9 mouse cellular contexts compared by ENCODE assay signal in genomic region chr14:99044096-99044495, GRCm38 (mm10). TPM values are rescaled to one million over a fixed set of nuclear protein-coding genes. Genes with fewer than 3 reads are reported as not detected.
A peak's percentile ranks its signal among the peaks of the same experiment; 100 is the strongest.
DNase-seq lines count a peak whose midpoint lies in the region; ATAC-seq and TF ChIP-seq lines count a peak whose summit lies in the region.
"Had no signal": no experiment of that assay in that cellular context is flagged by ENCODE, and none has a peak within 500 bp of the region (broad histone marks: within the 10 kb centered on the region; RNA-seq: fewer than 3 reads in every experiment).

No protein-coding gene starts in this region.

- no peak for ATAC-seq in heart, embryonic 11.5 days (replicated peaks; ENCODE audit: insufficient number of reproducible peaks, low FRiP score, low TSS enrichment)

- H3K27me3 ChIP-seq in heart, embryonic 11.5 days (ENCODE audit: control insufficient read depth, insufficient read depth, low read length): no peaks in the 10 kb centered on the region
- no peaks in the 10 kb centered on the region for H3K27me3 ChIP-seq in MEL (ENCODE audit: control insufficient read depth in 1 of 2, insufficient read depth in 2 of 2, low read length in 2 of 2)
- no peaks in the 10 kb centered on the region for H3K27me3 ChIP-seq in hindbrain, embryonic 10.5 days (ENCODE audit: insufficient read depth, poor library complexity, severe bottlenecking)

- 40% methylated on average over 10 of the region's 10 CpGs for WGBS in heart, embryonic 11.5 days (ENCODE audit: insufficient replicate concordance)
- WGBS in hindbrain, embryonic 10.5 days: 28% methylated on average over 10 of the region's 10 CpGs
- WGBS in macrophage (ENCODE audit: missing documents): 8% methylated on average over 7 of the region's 10 CpGs

- no peak for TF ChIP-seq POLR2A in MEL (IDR thresholded peaks at IDR 0.05; ENCODE audit: control insufficient read depth in 1 of 2, insufficient read depth in 1 of 2, low read depth in 1 of 2, low read length in 2 of 2, poor library complexity in 1 of 2)

- H3K9ac ChIP-seq in heart, embryonic 11.5 days (ENCODE audit: low read depth, low read length): no peak overlapping the region
- peak overlapping the region; percentile 83 for H3K9ac ChIP-seq in MEL (ENCODE audit: control insufficient read depth, low read depth, low read length, poor library complexity, severe bottlenecking)

- peaks cover 60% of the 10 kb centered on the region for H3K79me2 ChIP-seq in MEL (ENCODE audit: control insufficient read depth, insufficient read depth, low read length, poor library complexity)
- H3K79me2 ChIP-seq in macrophage (ENCODE audit: inconsistent target): peaks cover 70% of the 10 kb centered on the region

- no peak overlapping the region for H3K27ac ChIP-seq in heart, embryonic 11.5 days (ENCODE audit: low read depth, low read length)
- peak overlapping the region; percentile 34 for H3K27ac ChIP-seq in MEL (ENCODE audit: control insufficient read depth, low read depth, low read length)
- peak overlapping the region; percentile 42 for H3K27ac ChIP-seq in hindbrain, embryonic 10.5 days
- no peak overlapping the region for H3K27ac ChIP-seq in macrophage

- H3K36me3 ChIP-seq in heart, embryonic 11.5 days (ENCODE audit: control insufficient read depth, insufficient read depth, low read length): peaks cover 2% of the 10 kb centered on the region; the same call in 1 of the 2 replicates
- H3K36me3 ChIP-seq in MEL (ENCODE audit: control insufficient read depth in 1 of 2, insufficient read depth in 2 of 2, low read length in 2 of 2) (peaks cover 15 to 33% of the 10 kb centered on the region in 2 experiments), macrophage (ENCODE audit: inconsistent target) (no peaks in the 10 kb centered on the region)
- H3K36me3 ChIP-seq in hindbrain, embryonic 10.5 days: peaks cover 13% of the 10 kb centered on the region

- TF ChIP-seq CTCF in MEL (IDR thresholded peaks at IDR 0.05 in 2 of 3, conservative IDR thresholded peaks at IDR 0.05 in 1 of 3; ENCODE audit: control insufficient read depth in 1 of 3, insufficient read depth in 1 of 3, low read depth in 2 of 3, low read length in 3 of 3, poor library complexity in 1 of 3, severe bottlenecking in 1 of 3): no peak

- no peak for TF ChIP-seq RAD21 in MEL (IDR thresholded peaks at IDR 0.05; ENCODE audit: low read depth, low read length)

- peak overlapping the region; percentile 76 for H3K4me2 ChIP-seq in heart, embryonic 11.5 days

- H3K4me3 ChIP-seq in heart, embryonic 11.5 days (ENCODE audit: low read depth, low read length): no peak overlapping the region
- H3K4me3 ChIP-seq in MEL (ENCODE audit: control insufficient read depth in 1 of 2, insufficient read depth in 1 of 2, low read depth in 2 of 2, low read length in 2 of 2) (peak overlapping the region; percentile 81 to 86), macrophage (ENCODE audit: inconsistent target) (peak overlapping the region; percentile 75; the same call in 1 of the 2 replicates)
- H3K4me3 ChIP-seq in hindbrain, embryonic 10.5 days: peak overlapping the region; percentile 92

- H3K4me1 ChIP-seq in heart, embryonic 11.5 days (ENCODE audit: control insufficient read depth, insufficient read depth, low read length): peaks cover 26% of the 10 kb centered on the region
- peaks cover 13 to 25% of the 10 kb centered on the region in 2 experiments for H3K4me1 ChIP-seq in MEL (ENCODE audit: control insufficient read depth in 1 of 2, insufficient read depth in 2 of 2, low read length in 2 of 2)
- peaks cover 33% of the 10 kb centered on the region for H3K4me1 ChIP-seq in hindbrain, embryonic 10.5 days (replicated peaks)

- DNase-seq in heart, adult 18-20 months: no peak
- peak; percentile 45 for DNase-seq in MEL (ENCODE audit: low read depth, low spot score)
- DNase-seq in hindbrain, embryonic 10.5 days (ENCODE audit: low spot score): no peak
- no peak for DNase-seq in gastrocnemius, adult 8-10 months (ENCODE audit: low spot score in 2 of 2)
- no peak for DNase-seq in adrenal gland, adult 18-20 months (ENCODE audit: low spot score in 2 of 2)
- DNase-seq in adrenal gland, postnatal 4 days (ENCODE audit: low spot score in 2 of 2): no peak

- TF ChIP-seq EP300 in MEL (IDR thresholded peaks at IDR 0.05; ENCODE audit: low read depth in 1 of 2, low read length in 2 of 2): no peak

- no peaks in the 10 kb centered on the region for H3K9me3 ChIP-seq in heart, embryonic 11.5 days (replicated peaks; ENCODE audit: control insufficient read depth, low read length)
- H3K9me3 ChIP-seq in MEL (replicated peaks; ENCODE audit: insufficient read depth, low read length): no peaks in the 10 kb centered on the region
- no peaks in the 10 kb centered on the region for H3K9me3 ChIP-seq in hindbrain, embryonic 10.5 days

RNA-seq across cellular contexts. Expression of gene Mzt1, which starts 1.8 kb away (rescaled TPM):
- polyA plus RNA-seq in heart, embryonic 11.5 days (2014; fragmentation: Nextera tagmentation; extraction: Ambion mirVana): 93.1 and 97.9 TPM in 2 replicates
- 10 to 100 TPM; 41.4 to 46.5 TPM for total RNA-seq in heart, adult 18-20 months (2021)
- total RNA-seq in MEL (2012; rRNA removed): 16.4 and 17.5 TPM in 2 replicates
- polyA plus RNA-seq in MEL (2012; ENCODE audit: insufficient read depth in 1 of 2, insufficient read length in 2 of 2, low read depth in 1 of 2, low replicate concordance in 2 of 2, missing spikeins in 1 of 2) (10 to 100 TPM in 1 of 2 experiments, not detected in 1; 42.3 TPM), macrophage (2018) (23.1 to 32.3 TPM (median 29.1 TPM) in 3 replicates)
- 95.4 and 98.4 TPM in 2 replicates for polyA plus RNA-seq in hindbrain, embryonic 10.5 days (2016; fragmentation: Nextera tagmentation; extraction: Ambion mirVana)
- total RNA-seq in macrophage (2018; cell fraction: chromatin; rRNA removed): 10 to 100 TPM in 21 of 26 experiments, 1 to 10 TPM in 5; 6.4 to 35.1 (median 20.4) TPM
- 10 to 100 TPM; 14.4 to 28.2 (median 22.4) TPM for total RNA-seq in macrophage (2018; cell fraction: cytosol; rRNA removed)
- 10 to 100 TPM in 25 of 26 experiments, 1 to 10 TPM in 1; 8.6 to 53.0 (median 28.7) TPM for total RNA-seq in macrophage (2018; cell fraction: nucleus; rRNA removed)
- 10 to 100 TPM; 38.3 to 48.0 (median 38.5) TPM for total RNA-seq in gastrocnemius, adult 8-10 months (2022)
- total RNA-seq in adrenal gland, adult 18-20 months (2021): 10 to 100 TPM; 26.4 to 34.4 TPM
- 10 to 100 TPM; 45.0 to 46.5 TPM for total RNA-seq in adrenal gland, postnatal 4 days (2021)

RNA-seq across cellular contexts. Expression of gene Bora, which starts 1.9 kb away (rescaled TPM):
- polyA plus RNA-seq in heart, embryonic 11.5 days (2014; fragmentation: Nextera tagmentation; extraction: Ambion mirVana): 51.9 and 52.1 TPM in 2 replicates
- under 1 TPM; 0.57 to 0.64 TPM for total RNA-seq in heart, adult 18-20 months (2021)
- 32.6 and 35.8 TPM in 2 replicates for total RNA-seq in MEL (2012; rRNA removed)
- polyA plus RNA-seq in MEL (2012; ENCODE audit: insufficient read depth in 1 of 2, insufficient read length in 2 of 2, low read depth in 1 of 2, low replicate concordance in 2 of 2, missing spikeins in 1 of 2) (10 to 100 TPM; 44.9 to 71.2 TPM), macrophage (2018) (1.3 to 2.8 TPM (median 2.3 TPM) in 3 replicates)
- polyA plus RNA-seq in hindbrain, embryonic 10.5 days (2016; fragmentation: Nextera tagmentation; extraction: Ambion mirVana): 67.8 and 81.2 TPM in 2 replicates
- total RNA-seq in macrophage (2018; cell fraction: chromatin; rRNA removed): 10 to 100 TPM in 16 of 26 experiments, 1 to 10 TPM in 10; 3.2 to 40.7 (median 11.3) TPM
- total RNA-seq in macrophage (2018; cell fraction: cytosol; rRNA removed): 1 to 10 TPM in 22 of 26 experiments, under 1 TPM in 4; 0.43 to 2.5 (median 1.4) TPM
- total RNA-seq in macrophage (2018; cell fraction: nucleus; rRNA removed): 10 to 100 TPM in 6 of 26 experiments, 1 to 10 TPM in 20; 1.2 to 26.0 (median 6.1) TPM
- 1 to 10 TPM in 1 of 4 experiments, under 1 TPM in 3; 0.51 to 1.0 (median 0.73) TPM for total RNA-seq in gastrocnemius, adult 8-10 months (2022)
- 1 to 10 TPM in 1 of 2 experiments, under 1 TPM in 1; 0.99 to 1.8 TPM for total RNA-seq in adrenal gland, adult 18-20 months (2021)
- 10 to 100 TPM; 14.4 to 16.2 TPM for total RNA-seq in adrenal gland, postnatal 4 days (2021)

RNA-seq across cellular contexts. Expression of gene Rpl36a-ps1, which starts 50.0 kb away (rescaled TPM):
- 1.0 and 1.8 TPM in 2 replicates for polyA plus RNA-seq in heart, embryonic 11.5 days (2014; fragmentation: Nextera tagmentation; extraction: Ambion mirVana)
- total RNA-seq in heart, adult 18-20 months (2021): 1 to 10 TPM; 3.8 to 6.5 TPM
- 77.1 and 157 TPM in 2 replicates for total RNA-seq in MEL (2012; rRNA removed)
- 1 to 10 TPM in 1 of 2 experiments, not detected in 1; 7.4 TPM for polyA plus RNA-seq in MEL (2012; ENCODE audit: insufficient read depth in 1 of 2, insufficient read length in 2 of 2, low read depth in 1 of 2, low replicate concordance in 2 of 2, missing spikeins in 1 of 2)
- polyA plus RNA-seq in hindbrain, embryonic 10.5 days (2016; fragmentation: Nextera tagmentation; extraction: Ambion mirVana): 1.8 TPM in 1 of 2 replicates, not detected in the other
- total RNA-seq in macrophage (2018; cell fraction: chromatin; rRNA removed): not detected
- 1 to 10 TPM in 21 of 26 experiments, under 1 TPM in 4, not detected in 1; 0.71 to 9.0 (median 2.0) TPM for total RNA-seq in macrophage (2018; cell fraction: cytosol; rRNA removed)
- total RNA-seq in macrophage (2018; cell fraction: nucleus; rRNA removed): not detected
- 1.2 to 3.4 TPM (median 1.4 TPM) in 3 replicates for polyA plus RNA-seq in macrophage (2018)
- total RNA-seq in gastrocnemius, adult 8-10 months (2022): not detected
- 1 to 10 TPM; 2.9 to 4.5 TPM for total RNA-seq in adrenal gland, adult 18-20 months (2021)
- total RNA-seq in adrenal gland, postnatal 4 days (2021): 10 to 100 TPM in 1 of 2 experiments, 1 to 10 TPM in 1; 7.2 to 15.9 TPM
- polyA plus RNA-seq: small intestine, adult 2 months had no signal

RNA-seq across cellular contexts. Expression of gene Pibf1, which starts 55.1 kb away (rescaled TPM):
- 15.8 and 16.7 TPM in 2 replicates for polyA plus RNA-seq in heart, embryonic 11.5 days (2014; fragmentation: Nextera tagmentation; extraction: Ambion mirVana)
- total RNA-seq in heart, adult 18-20 months (2021): 1 to 10 TPM; 7.7 to 8.3 TPM
- total RNA-seq in MEL (2012; rRNA removed): 11.0 and 11.3 TPM in 2 replicates
- polyA plus RNA-seq in MEL (2012; ENCODE audit: insufficient read depth in 1 of 2, insufficient read length in 2 of 2, low read depth in 1 of 2, low replicate concordance in 2 of 2, missing spikeins in 1 of 2) (1 to 10 TPM in 1 of 2 experiments, not detected in 1; 8.4 TPM), macrophage (2018) (9.5 to 15.5 TPM (median 9.6 TPM) in 3 replicates)
- 19.0 and 19.7 TPM in 2 replicates for polyA plus RNA-seq in hindbrain, embryonic 10.5 days (2016; fragmentation: Nextera tagmentation; extraction: Ambion mirVana)
- total RNA-seq in macrophage (2018; cell fraction: chromatin; rRNA removed): 100 to 1,000 TPM in 18 of 26 experiments, 10 to 100 TPM in 8; 47.4 to 158 (median 114) TPM
- 10 to 100 TPM in 13 of 26 experiments, 1 to 10 TPM in 13; 4.9 to 15.8 (median 10.4) TPM for total RNA-seq in macrophage (2018; cell fraction: cytosol; rRNA removed)
- total RNA-seq in macrophage (2018; cell fraction: nucleus; rRNA removed): 100 to 1,000 TPM in 3 of 26 experiments, 10 to 100 TPM in 23; 27.2 to 114 (median 53.8) TPM
- total RNA-seq in gastrocnemius, adult 8-10 months (2022): 1 to 10 TPM; 4.8 to 8.4 (median 7.7) TPM
- total RNA-seq in adrenal gland, adult 18-20 months (2021): 1 to 10 TPM; 7.2 to 8.0 TPM
- 10 to 100 TPM; 14.3 to 15.3 TPM for total RNA-seq in adrenal gland, postnatal 4 days (2021)

RNA-seq across cellular contexts. Expression of gene Dis3, which starts 55.5 kb away (rescaled TPM):
- 27.3 and 31.9 TPM in 2 replicates for polyA plus RNA-seq in heart, embryonic 11.5 days (2014; fragmentation: Nextera tagmentation; extraction: Ambion mirVana)
- total RNA-seq in heart, adult 18-20 months (2021): 10 to 100 TPM in 1 of 2 experiments, 1 to 10 TPM in 1; 9.4 to 10.3 TPM
- 42.2 and 43.5 TPM in 2 replicates for total RNA-seq in MEL (2012; rRNA removed)
- 100 to 1,000 TPM in 1 of 2 experiments, 10 to 100 TPM in 1; 79.6 to 159 TPM for polyA plus RNA-seq in MEL (2012; ENCODE audit: insufficient read depth in 1 of 2, insufficient read length in 2 of 2, low read depth in 1 of 2, low replicate concordance in 2 of 2, missing spikeins in 1 of 2)
- polyA plus RNA-seq in hindbrain, embryonic 10.5 days (2016; fragmentation: Nextera tagmentation; extraction: Ambion mirVana): 29.7 and 36.8 TPM in 2 replicates
- 10 to 100 TPM in 25 of 26 experiments, 1 to 10 TPM in 1; 9.2 to 46.9 (median 25.5) TPM for total RNA-seq in macrophage (2018; cell fraction: chromatin; rRNA removed)
- total RNA-seq in macrophage (2018; cell fraction: cytosol; rRNA removed): 1 to 10 TPM; 4.0 to 7.7 (median 6.0) TPM
- total RNA-seq in macrophage (2018; cell fraction: nucleus; rRNA removed): 10 to 100 TPM in 17 of 26 experiments, 1 to 10 TPM in 9; 5.8 to 48.5 (median 12.1) TPM
- 3.8 to 15.9 TPM (median 10.6 TPM) in 3 replicates for polyA plus RNA-seq in macrophage (2018)
- total RNA-seq in gastrocnemius, adult 8-10 months (2022): 1 to 10 TPM; 7.9 to 9.2 (median 8.5) TPM
- total RNA-seq in adrenal gland, adult 18-20 months (2021): 10 to 100 TPM; 19.8 to 24.6 TPM
- 10 to 100 TPM; 36.5 to 38.0 TPM for total RNA-seq in adrenal gland, postnatal 4 days (2021)

Comparison
In these comparisons a context has a peak if more than half of its experiments do, and no peak if none do; other contexts are left out.
1. RNA of gene Bora, which starts 1.9 kb away (total RNA-seq): 32.6 to 35.8 TPM in MEL and 14.4 to 16.2 TPM in adrenal gland, postnatal 4 days; 0.99 to 1.8 TPM in adrenal gland, adult 18-20 months, 0.51 to 1.0 TPM in gastrocnemius, adult 8-10 months and 0.57 to 0.64 TPM in heart, adult 18-20 months; every median in the first group is over 4 times any median in the second.
2. H3K27ac ChIP-seq: peak in MEL (single experiment) and hindbrain, embryonic 10.5 days (single experiment); none in heart, embryonic 11.5 days (single experiment) and macrophage (single experiment).